Mouse (Mus musculus) heart, postnatal 25 days (tissue): ENCODE data around the gene Krtap28-10. TPM values are rescaled to one million over a fixed set of nuclear protein-coding genes. Genes with fewer than 3 reads are reported as not detected.
"Not testable (repeated sequence)": the region's sequence is repeated elsewhere in the genome, so short reads cannot be mapped to it uniquely, and the experiment has no call there.

Source experiments
- DNase-seq: peaks from one replicate; pipeline ENCODE4 v3.0.0; 2022; ENCODE audit warnings: low spot score
- intact Hi-C: fragments of 180-260 bp; cut with DNase I; formaldehyde crosslinking; loops from one replicate; pipeline ENCODE4 v1.15.1; 2025
- total RNA-seq, 2 experiments: library from RNA; stranded (reverse); gene quantifications; 2 replicates each; pipeline ENCODE4 v1.2.3; 2021

Gene Krtap28-10
- total RNA-seq, 2 experiments from 2014 or later: not detected

- DNase-seq: no peak
- intact Hi-C loops: no loop called here
These were observed 26.9 kb downstream of the Krtap28-10 start for GRCm38 (mm10) chr1:83015329-83015879.

- no peak for DNase-seq
- intact Hi-C loops: no loop called here
These were observed 27.8 kb downstream of the Krtap28-10 start for GRCm38 (mm10) chr1:83014477-83014876.

- intact Hi-C loops: no loop called here
These were observed 34.8 kb downstream of the Krtap28-10 start for GRCm38 (mm10) chr1:83007471-83007870.

GRCm38 (mm10) chr1:83006218-83007179 lies 35.8 kb downstream of the Krtap28-10 start:
- intact Hi-C loops: no loop called here
- DNase-seq: no peak

More at GRCm38 (mm10) chr1:83007471-83007870, 34.8 kb downstream of the Krtap28-10 start:
- no peak for DNase-seq

GRCm38 (mm10) chr1:83000306-83000705 lies 42.0 kb downstream of the Krtap28-10 start, which contains the start of gene Gm47959:
Gene Gm47959 (plus strand): TSS chr1:83000548.
- intact Hi-C loops, DNase-seq: not testable (repeated sequence)

- no peak for DNase-seq
- intact Hi-C loops: no loop called here
These were observed 48.3 kb downstream of the Krtap28-10 start for GRCm38 (mm10) chr1:82993947-82994346.

GRCm38 (mm10) chr1:82992093-82992492 lies 50.2 kb downstream of the Krtap28-10 start:
- DNase-seq: no peak
- intact Hi-C loops: no loop called here

- no peak for DNase-seq
- intact Hi-C loops: no loop called here
These were observed 50.7 kb downstream of the Krtap28-10 start for GRCm38 (mm10) chr1:82991596-82991995.

Other genes with a start within 250 kb of the Krtap28-10 start
- gene Agfg1, start 203.0 kb downstream of the Krtap28-10 start, total RNA-seq: 10 to 100 TPM; 30.7 to 32.2 TPM
- not detected for gene A030005L19Rik, start 129.2 kb downstream of the Krtap28-10 start, total RNA-seq
- not detected for gene A030014E15Rik, start 117.6 kb downstream of the Krtap28-10 start, total RNA-seq
- not detected for gene Gm6217, start 111.1 kb downstream of the Krtap28-10 start, total RNA-seq
- gene A030003K21Rik, start 99.1 kb downstream of the Krtap28-10 start, total RNA-seq: not detected
- gene Gm7544, start 86.5 kb downstream of the Krtap28-10 start, total RNA-seq: not detected
- gene Gm47955, start 82.2 kb downstream of the Krtap28-10 start, total RNA-seq: not detected
- gene Gm47959, start 41.9 kb downstream of the Krtap28-10 start, total RNA-seq: not detected
- gene Slc19a3, start 4.0 kb downstream of the Krtap28-10 start, total RNA-seq: under 1 TPM; 0.29 to 0.45 TPM
- gene Gm47969, start 2.5 kb upstream of the Krtap28-10 start, total RNA-seq: not detected
- gene A030005K14Rik, start 16.9 kb upstream of the Krtap28-10 start, total RNA-seq: not detected
- not detected for gene Krtap28-13, start 18.4 kb upstream of the Krtap28-10 start, total RNA-seq
- not detected for gene Ccl20, start 74.3 kb upstream of the Krtap28-10 start, total RNA-seq
- not detected for gene Daw1, start 117.3 kb upstream of the Krtap28-10 start, total RNA-seq